Mouse (Mus musculus): ENCODE results near the gene Eif4e1b.

Gene Eif4e1b

DNA sequence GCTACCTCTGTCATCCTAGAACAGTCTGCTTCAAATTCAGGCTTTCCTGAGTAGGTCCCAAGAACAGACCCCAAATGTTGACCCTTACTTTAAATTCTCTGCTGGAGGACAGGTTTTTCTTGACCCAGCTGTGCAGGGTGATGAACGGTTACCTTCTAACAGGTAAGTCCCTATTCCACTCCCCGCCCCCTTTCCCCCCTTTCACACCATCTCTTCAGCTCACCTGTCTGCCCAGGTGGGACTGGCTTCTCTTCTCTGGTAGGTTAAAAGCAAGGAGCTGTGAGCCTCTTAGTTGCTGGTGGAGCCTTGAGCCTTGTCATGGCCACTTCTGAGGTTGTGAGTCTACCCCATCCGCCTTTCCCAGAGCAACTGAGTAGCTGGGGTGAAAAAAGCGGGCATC is at the start of gene Eif4e1b:
Gene Eif4e1b, plus strand, starts transcription at position 301 of the 400 bp plus-strand sequence.
- no peak for DNase-seq

DNA sequence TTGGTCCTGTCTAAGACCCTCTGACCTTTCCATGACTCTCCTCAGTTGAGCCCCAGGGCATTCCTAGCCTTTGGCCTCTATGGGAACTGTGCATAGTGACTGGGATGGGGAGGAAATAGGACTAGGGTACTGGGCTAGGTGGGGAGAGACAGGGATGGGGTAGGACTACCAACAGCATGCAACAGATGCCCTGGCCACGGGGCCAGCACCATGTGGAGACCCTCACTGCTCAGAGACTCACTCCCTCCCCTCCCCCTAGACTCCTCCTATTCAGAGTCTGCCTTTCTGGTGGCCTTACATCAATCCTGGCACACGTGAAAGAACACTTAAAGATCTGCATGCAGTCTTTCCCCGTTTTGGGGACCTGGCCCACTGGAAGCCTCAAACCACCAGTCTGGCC is 46.9 kb upstream of the Eif4e1b start:
- DNase-seq, result no peak

GRCm38 (mm10) chr13:54737488-54738212 is 46.1 kb upstream of the Eif4e1b start:
- peak; percentile 22 for DNase-seq

GRCm38 (mm10) chr13:54738213-54738601 is 45.6 kb upstream of the Eif4e1b start:
- no peak for DNase-seq

DNA sequence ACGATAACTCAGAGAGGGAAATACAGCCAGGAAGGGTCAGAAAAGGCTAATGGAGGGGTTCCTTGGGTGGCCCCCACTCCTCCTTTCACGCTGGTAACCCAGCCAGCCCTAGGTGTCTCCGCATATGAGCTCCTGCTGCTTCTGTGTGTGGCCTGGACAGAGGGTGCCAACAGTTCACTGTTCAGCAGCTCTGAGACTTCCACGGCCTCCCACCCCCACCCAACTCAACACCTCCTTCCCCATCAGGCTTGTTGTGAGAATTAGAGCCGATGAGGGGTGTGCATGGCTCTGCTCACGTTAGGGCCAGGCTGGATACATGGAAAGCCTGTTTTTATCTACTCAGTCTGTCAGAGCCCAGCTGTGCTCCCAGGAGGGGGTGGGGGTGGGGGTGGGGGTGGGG is 37.7 kb upstream of the Eif4e1b start:
- no peak for DNase-seq

GRCm38 (mm10) chr13:54746896-54747295 is 36.9 kb upstream of the Eif4e1b start:
- no peak for DNase-seq

GRCm38 (mm10) chr13:54748190-54748589 is 35.6 kb upstream of the Eif4e1b start:
- DNase-seq, result no peak

DNA sequence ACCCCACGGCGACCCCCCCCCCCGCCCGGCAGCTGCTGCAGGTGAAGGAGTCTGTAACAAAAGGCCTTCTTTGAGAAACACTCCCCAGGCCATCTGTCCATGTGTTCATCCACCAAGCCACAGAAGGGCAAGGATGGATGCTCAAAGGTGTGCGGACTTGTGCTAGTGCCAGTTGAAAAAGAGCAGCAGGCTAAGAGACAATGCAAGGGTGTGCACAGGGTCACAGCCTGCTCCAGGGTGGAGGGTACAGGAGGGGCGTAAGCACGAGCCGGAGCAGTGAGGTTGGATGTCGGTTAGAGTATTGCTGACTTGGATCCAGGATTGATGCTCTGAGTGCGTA is 35.1 kb upstream of the Eif4e1b start:
- DNase-seq, result no peak

GRCm38 (mm10) chr13:54749061-54749863 is 34.5 kb upstream of the Eif4e1b start:
- DNase-seq, result peak; percentile 60

DNA sequence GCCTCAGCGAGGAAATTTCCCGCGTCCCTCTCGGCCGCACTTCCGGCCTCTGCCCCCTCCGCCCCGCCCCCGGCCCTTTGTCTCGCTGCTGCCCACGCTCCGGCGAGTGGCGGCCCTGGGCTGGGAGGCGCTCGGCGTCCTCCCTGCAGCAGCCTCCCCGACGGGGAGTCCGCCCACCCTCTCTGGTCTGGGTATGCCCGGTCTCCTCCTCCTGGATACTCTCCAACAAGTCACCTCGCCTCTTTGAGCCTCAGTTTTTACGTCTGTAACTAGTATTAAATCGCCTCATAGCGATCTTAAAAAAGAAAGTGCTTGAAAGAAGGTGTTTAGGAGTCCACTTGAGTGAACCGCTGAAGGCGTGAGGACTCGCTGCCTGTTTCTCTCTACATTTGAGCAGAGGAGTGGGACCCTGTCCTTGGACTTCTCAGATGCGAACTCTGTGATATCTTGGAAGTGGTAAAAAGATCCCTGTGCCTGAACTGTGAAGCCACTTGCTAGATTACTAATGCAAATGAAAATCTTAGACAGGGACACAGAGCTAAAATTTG is 33.9 kb upstream of the Eif4e1b start, which contains the start of gene Gprin1:
Gene Gprin1, minus strand, starts transcription at position 11 of the 548 bp plus-strand sequence.
- no peak for DNase-seq

DNA sequence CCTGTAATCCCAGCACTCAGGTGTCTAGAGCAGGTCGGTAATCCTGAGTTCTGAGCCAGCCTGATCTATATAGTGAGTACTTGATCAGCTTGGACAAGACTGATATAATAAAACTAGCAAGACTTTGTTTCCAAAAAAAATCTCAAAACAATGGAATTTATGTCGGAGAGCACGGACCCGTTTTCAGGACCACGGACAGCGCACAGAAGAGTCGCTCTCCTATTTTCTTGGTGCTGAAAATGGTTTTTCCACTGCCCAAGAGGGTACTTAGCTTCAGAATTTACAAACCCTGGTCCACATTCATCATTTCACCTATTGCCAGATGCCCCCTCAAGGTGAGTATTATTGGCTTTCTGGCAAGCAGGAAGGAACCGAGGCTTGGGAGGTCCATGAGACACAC is 33.1 kb upstream of the Eif4e1b start:
- DNase-seq, result peak; percentile 39

DNA sequence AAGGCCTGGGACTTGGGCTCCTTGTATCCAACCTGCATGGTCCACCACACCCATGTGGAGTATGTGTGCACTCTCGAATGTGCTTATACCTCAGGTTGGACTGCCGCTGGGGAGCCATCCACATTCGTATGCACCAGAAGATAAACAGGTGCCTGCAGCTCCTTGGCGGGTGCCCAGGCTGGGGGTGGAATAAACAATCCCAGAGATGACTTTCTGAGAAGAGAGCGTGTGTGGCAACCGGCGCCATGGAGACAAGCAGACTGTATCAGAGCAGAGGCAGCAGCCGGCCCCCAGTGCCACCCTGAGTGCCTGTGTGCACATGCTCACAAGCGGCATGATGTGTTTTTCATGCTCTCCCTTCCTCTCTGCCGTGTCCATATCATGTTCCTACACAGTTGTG is 31.1 kb upstream of the Eif4e1b start:
- no peak for DNase-seq

GRCm38 (mm10) chr13:54753733-54754132 is 30.1 kb upstream of the Eif4e1b start:
- no peak for DNase-seq

DNA sequence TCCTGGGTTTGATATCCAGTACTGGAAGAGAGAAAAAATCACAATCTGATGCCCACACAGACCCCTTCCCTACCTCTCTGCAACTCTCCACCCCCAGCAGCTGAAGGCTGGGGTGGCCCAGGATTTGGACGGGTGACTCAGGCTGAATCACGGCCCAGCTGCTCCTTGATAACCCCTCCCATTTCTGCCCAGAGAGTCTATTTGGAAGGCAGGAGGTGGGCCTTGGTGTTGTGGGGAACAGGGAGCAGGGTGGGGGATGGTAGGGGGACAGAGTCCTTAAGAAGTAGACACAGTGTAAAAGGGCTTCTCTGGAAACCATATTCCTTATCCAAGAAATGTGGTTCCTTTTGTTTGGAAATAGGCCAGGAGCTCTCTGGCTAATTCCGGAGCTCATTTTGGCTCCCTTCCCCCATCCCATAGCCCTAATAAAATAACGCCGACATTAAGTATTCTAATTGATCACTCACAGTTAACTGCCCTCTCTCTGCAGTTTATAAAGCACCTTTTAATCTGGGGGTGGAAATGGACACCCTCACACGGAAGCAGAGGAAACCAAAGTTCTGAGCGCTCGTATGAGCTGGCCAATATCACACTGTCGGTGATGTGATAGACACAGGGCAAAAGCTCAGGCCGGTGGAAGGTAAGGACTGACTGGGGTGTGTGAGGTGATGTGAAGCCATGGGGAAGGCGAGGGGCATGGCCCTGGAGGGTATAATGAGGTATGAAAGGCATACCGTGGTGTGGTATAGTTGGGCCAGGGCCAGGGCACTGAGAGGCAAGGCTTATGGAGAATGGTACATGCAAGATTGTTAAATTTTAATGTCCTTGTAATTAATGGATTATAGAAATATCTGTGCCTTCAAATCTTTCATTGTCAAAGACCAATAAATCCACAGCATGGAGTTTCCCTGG is 29.4 kb upstream of the Eif4e1b start:
- no peak for DNase-seq

DNA sequence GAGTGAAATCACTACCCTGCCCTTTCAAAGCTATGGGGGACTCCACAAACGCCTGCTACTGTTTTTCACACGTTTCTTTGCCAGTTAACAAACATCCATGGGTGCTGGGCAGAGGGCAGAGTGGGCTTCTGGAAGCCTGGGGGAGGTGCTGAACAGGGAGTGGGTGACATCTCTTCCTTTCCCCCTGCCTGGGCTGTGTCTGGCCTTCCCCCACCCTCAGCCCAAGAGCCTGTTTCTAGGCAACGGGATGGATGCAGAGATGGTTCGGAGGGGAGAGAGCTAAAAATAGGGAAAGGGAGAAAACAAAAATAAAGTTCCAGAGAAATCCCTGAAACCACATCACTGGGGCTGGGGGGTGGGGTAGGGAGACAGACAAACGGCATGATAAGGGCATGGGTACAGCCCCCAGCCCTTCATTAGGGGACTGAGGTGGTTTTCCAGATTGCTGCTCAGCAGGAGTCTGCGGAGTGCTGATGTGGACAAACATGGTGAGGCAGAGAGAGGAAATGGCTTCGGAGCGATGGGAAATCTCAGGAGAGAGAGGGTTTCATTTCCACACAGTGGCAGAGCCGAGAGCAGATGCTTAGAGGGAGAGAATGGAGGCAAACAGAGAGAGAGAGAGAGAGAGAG is 28.5 kb upstream of the Eif4e1b start:
- no peak for DNase-seq

DNA sequence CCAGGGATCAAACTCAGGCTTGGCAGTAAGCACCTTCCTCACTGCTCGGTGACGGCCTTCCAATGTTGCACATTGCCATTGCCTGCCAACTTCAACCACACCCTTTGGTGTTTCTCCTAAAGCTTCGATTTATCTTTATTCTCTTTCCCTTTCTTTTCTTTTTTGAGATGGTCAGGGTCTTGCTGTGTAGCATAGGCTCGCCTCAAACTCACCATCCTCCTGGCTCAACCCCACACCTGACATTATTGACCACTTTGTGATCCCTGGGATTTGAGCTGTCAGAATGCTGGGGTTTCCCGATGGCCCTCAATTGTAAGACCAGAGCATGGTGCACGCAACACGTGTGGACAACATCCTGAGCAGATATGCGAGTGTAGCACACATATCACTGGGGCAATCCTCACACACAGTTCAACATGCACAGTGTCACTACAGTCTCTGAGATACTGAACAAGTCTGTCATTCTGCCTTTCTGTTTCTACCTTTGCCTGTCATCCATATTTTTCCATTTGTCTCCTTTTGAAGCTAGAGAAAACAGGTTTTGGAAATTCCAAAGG is 27.6 kb upstream of the Eif4e1b start:
- no peak for DNase-seq

DNA sequence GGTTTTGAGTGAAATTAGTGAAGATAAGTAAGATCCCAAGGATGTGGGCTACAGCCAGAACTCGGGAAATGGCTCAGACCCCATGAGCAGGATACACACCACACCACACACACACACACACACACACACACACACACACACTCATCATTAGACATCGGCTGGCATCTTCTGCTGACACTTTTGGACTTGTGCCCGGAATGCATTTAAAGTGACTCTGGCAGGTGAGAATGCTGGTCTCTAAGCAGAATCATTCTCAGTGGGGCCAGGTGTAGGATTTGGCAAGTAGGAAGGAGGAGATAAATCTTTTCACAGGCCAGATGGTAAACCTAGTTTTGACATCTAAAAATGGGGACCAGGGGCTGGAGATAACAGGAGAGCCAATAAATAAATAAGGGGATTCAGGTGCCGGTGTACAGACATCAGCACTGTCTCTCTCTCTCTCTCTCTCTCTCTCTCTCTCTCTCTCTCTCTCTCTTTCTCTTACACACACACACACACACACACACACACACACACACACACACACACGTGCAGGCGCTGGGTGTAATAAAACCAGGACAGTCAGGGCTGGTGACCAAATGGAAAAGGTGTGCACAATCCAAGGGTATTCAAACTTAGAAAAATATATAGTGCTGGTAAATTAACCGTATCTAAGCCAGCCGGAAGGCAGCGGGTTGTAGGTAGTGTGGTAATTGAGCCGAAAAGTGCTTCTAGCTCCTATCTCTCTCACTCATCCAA is 26.5 kb upstream of the Eif4e1b start:
- no peak for DNase-seq

DNA sequence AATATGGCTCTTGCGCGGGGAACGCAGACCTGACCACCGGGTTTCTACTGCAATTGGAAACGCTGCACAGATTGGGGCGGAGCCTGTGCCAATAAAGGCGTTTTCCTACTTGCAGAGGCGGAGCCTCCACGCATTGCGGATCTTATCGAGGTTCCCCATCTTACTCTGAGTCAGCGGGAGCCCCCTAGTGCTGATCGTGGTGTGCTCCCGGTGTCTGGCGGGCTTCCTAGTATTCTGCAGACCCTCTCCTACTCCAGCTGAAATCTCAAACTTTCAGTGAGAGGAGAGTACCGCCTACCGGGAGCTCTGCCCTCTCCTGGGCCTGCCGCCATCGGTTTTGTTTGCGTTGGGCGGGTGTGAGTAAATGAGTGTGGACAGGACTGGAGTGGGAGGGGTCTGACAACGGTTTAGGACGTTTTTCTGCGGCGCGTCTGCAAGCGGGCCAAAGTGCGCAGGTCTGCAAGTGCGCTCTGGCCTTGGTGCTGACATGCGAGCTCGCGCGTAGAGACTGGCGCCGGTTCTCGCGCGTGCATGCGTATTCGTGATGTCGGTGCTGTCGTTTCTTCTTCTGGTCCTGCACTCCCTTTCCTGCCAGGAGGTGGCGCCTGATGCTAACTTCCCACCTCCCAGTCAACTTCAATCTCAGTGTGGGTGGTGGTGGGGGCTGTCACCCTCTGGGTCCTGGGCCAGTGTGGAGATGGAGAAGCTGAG is 25.6 kb upstream of the Eif4e1b start:
- peak; percentile 87 for DNase-seq

GRCm38 (mm10) chr13:54758756-54759470 is 24.9 kb upstream of the Eif4e1b start:
- no peak for DNase-seq

GRCm38 (mm10) chr13:54759496-54759895 is 24.3 kb upstream of the Eif4e1b start:
- no peak for DNase-seq

Data from kidney, postnatal 14 days (tissue).